Mouse (Mus musculus) liver, embryonic 16.5 days (tissue): Measurements from ENCODE around the gene Slc35a3. TPM values are rescaled to one million over a fixed set of nuclear protein-coding genes. Genes with fewer than 3 reads are reported as not detected.

ENCODE experiments used
- ATAC-seq: fragments of 200-750 bp; cut with Nextera tagmentation; 2 replicates; pipeline ENCODE4 v1.8.0; 2017; ENCODE audit warnings: low read depth, mild to moderate bottlenecking, moderate number of reproducible peaks, moderate library complexity
- H3K27ac ChIP-seq: fragments of 300-500 bp; sonication (generic); 2 replicates; pipeline ENCODE4 v1.5.1; 2014; ENCODE audit warnings: mild to moderate bottlenecking, low read length
- H3K27me3 ChIP-seq: fragments of 300-500 bp; sonication (generic); 2 replicates; pipeline ENCODE4 v1.6.1; 2014; ENCODE audit warnings: low read depth, low read length, mixed read lengths; ENCODE audit not compliant: control insufficient read depth, insufficient read depth
- H3K36me3 ChIP-seq: fragments of 300-500 bp; sonication (generic); 2 replicates; pipeline ENCODE4 v1.6.1; 2014; ENCODE audit warnings: mild to moderate bottlenecking; ENCODE audit not compliant: control insufficient read depth, insufficient read depth
- H3K4me1 ChIP-seq: fragments of 300-500 bp; sonication (generic); 2 replicates; pipeline ENCODE4 v1.6.1; 2014; ENCODE audit warnings: low read depth, low read length, mixed read lengths; ENCODE audit not compliant: control insufficient read depth
- H3K4me2 ChIP-seq: fragments of 300-500 bp; sonication (generic); 2 replicates; pipeline ENCODE4 v1.6.1; 2014; ENCODE audit warnings: low read depth, low read length, mixed read lengths
- H3K4me3 ChIP-seq: fragments of 300-500 bp; sonication (generic); 2 replicates; pipeline ENCODE4 v1.5.1; 2014; ENCODE audit warnings: low read depth, mild to moderate bottlenecking, low read length
- H3K9ac ChIP-seq: fragments of 300-500 bp; sonication (generic); 2 replicates; pipeline ENCODE4 v1.6.1; 2014; ENCODE audit warnings: low read depth, low read length
- H3K9me3 ChIP-seq: fragments of 300-500 bp; sonication (generic); replicated peaks from 2 replicates; pipeline ENCODE4 v1.6.1; 2016; ENCODE audit warnings: low read length; ENCODE audit not compliant: control insufficient read depth
- WGBS: fragments of 180-500 bp; shearing (Covaris S2); extraction: QIAGEN DNeasy Blood & Tissue Kit; methylation state at CpG from one replicate; pipeline ENCODE4 v1.1.7; 2014; ENCODE audit not compliant: insufficient replicate concordance; 5-methylcytosine and 5-hydroxymethylcytosine counted together
- polyA plus RNA-seq: library from polyadenylated mRNA; unstranded; fragments of >200 nt; fragmentation: Nextera tagmentation; extraction: Ambion mirVana; gene quantifications from 2 replicates; pipeline ENCODE4 v1.2.1, GENCODE M21; 2015

The Slc35a3 gene
- polyA plus RNA-seq, 1 experiment from 2014 or later = 7.0 TPM

DNA sequence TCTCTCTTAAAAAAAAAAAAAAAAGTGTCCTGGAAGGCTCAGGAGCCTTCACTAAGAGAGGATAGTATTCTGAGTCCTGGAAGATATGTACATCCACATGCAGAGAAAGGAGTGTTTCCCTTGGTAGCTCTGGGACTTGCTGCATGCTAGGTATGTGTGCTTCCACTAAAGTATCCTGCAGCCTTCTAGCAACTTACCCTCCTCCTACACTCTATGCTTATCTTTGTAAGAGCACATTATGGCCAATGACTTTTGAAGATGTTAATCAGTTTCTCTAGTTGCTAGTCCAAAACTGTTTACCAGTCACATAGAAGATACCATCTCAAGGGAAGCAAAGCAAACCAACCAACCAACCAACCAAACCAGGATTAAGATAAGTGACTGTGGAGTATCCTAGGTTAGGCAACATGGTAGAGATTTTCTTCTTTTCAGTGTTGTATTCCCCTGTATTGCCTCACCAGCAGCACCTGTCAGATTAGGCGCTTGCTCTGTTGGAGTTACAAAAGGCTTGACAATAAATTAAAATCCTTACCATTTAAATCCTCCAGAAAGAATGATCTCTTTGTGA, 6.9 kb downstream of the Slc35a3 start:
- no peak overlapping the region for H3K27ac ChIP-seq

DNA sequence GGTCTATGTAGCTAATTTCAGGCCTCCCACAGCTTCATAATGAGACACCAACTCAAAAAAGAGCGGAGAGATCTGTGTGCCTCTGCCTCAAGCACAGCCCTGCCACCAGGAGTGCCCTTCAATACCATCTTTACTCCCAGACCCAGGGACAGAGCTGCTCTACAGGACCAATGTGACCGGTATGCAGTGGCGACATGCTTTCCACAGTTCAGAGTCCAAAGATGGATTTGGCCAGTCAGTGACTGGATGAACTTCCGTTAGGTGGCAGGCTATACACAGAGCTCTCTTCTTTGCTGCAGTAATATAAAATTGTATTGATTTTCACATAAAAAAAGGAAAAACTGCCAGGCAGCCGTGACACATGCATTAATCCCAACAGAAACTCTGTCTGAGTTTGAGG, 8.8 kb downstream of the Slc35a3 start:
- Histone ChIP-seq H3K9ac (no peak overlapping the region), H3K4me3 (no peak overlapping the region), H3K27ac (no peak overlapping the region), H3K4me2 (no peak overlapping the region), H3K27me3 (no peaks in the 10 kb centered on the region), H3K36me3 (no peaks in the 10 kb centered on the region; the same call in 1 of the 2 replicates), H3K4me1 (peaks cover 8% of the 10 kb centered on the region), H3K9me3 (no peaks in the 10 kb centered on the region)
- 76% methylated on average over 5 of the region's 5 CpGs for WGBS
- ATAC-seq = peak; percentile 61

More for the DNA sequence above, 6.9 kb downstream of the Slc35a3 start:
- Histone ChIP-seq H3K4me3 (no peak overlapping the region), H3K4me2 (no peak overlapping the region), H3K27me3 (no peaks in the 10 kb centered on the region), H3K4me1 (peaks cover 13% of the 10 kb centered on the region), H3K9me3 (no peaks in the 10 kb centered on the region), H3K36me3 (no peaks in the 10 kb centered on the region), H3K9ac (no peak overlapping the region)
- WGBS = 75% methylated on average over 1 of the region's 1 CpGs
- peak; percentile 71 for ATAC-seq

DNA sequence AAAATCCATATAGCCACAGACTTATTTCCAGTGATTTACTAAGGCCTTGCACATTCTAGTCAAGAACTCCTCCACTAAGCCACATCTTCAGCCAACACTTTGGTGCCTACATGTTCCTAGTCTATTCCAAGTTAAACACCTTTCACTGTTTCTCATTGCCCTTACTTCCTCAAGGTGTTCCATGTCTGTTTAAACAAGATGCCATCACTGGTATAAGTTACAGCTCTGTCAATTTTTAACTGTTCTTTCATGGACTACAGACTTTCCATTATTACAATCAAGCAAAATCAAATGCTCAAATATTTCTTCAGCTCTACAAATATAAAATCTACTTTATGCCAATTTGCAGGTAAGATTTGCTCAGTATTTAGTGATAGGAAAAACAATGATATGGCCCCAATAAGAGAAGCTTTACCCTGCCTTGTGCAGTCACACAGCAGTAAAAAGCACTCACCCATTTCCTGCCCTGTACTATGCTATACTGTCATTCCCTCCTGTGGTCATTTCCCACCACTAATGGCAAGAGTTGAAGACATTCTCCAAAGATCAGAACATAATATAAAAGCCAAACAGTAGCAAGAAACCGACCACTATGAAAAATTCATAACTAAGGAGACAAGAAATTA, 9.9 kb downstream of the Slc35a3 start:
- Histone ChIP-seq H3K4me3 (no peak overlapping the region), H3K4me1 (peaks cover 8% of the 10 kb centered on the region), H3K9ac (no peak overlapping the region), H3K27ac (no peak overlapping the region), H3K4me2 (no peak overlapping the region), H3K36me3 (no peaks in the 10 kb centered on the region; the same call in 1 of the 2 replicates), H3K9me3 (no peaks in the 10 kb centered on the region), H3K27me3 (no peaks in the 10 kb centered on the region)
- 72% methylated on average over 1 of the region's 1 CpGs for WGBS
- ATAC-seq = no peak

DNA sequence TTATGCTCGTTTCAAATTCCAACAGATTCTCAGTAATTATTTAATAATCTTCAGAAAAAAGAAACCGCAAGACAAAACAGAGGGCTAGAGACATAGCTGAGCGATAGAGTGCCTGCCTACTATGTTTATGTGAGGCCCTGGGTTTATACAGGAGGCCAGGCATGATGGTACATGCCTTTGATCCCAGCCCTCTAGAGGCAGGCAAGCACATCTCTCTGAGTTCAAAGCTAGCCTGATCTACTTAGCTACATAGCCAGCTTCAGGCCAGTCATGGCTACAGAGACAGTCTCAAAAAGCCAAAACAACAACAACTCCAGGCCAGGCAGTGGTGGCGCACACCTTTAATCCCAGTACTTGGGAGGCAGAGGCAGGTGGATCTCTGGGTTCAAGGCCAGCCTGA, 11.0 kb downstream of the Slc35a3 start:
- ATAC-seq = no peak
- H3K9ac ChIP-seq = no peak overlapping the region
- 90% methylated on average over 4 of the region's 4 CpGs for WGBS
- no peak overlapping the region for H3K27ac ChIP-seq
- no peak overlapping the region for H3K4me2 ChIP-seq
- H3K36me3 ChIP-seq = no peaks in the 10 kb centered on the region; the same call in 1 of the 2 replicates
- no peak overlapping the region for H3K4me3 ChIP-seq
- H3K9me3 ChIP-seq = no peaks in the 10 kb centered on the region
- no peaks in the 10 kb centered on the region for H3K27me3 ChIP-seq
- H3K4me1 ChIP-seq = peaks cover 9% of the 10 kb centered on the region

DNA sequence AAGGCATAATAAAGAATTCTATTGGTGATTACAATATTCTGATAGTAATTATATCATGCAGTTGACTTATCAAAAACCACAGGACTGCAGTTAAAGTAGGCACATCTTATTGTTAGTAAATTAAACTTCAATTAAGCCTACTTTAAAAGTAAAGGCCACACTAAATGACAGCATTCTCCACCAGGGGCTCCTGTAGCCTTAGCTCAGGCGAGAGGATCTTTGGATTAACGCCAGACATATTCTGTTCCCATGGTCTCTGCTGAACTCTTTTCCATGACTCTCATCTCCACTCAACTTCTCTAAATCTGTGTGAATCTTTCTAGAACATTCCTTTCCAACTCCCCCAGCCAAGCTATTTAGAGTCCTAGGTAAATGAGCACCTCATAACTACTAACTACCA, 13.8 kb downstream of the Slc35a3 start:
- Histone ChIP-seq H3K4me1 (peaks cover 21% of the 10 kb centered on the region), H3K27ac (no peak overlapping the region), H3K9me3 (no peaks in the 10 kb centered on the region), H3K27me3 (no peaks in the 10 kb centered on the region), H3K4me3 (no peak overlapping the region), H3K36me3 (no peaks in the 10 kb centered on the region; the same call in 1 of the 2 replicates), H3K9ac (no peak overlapping the region), H3K4me2 (no peak overlapping the region)
- 74% methylated on average over 2 of the region's 2 CpGs for WGBS
- ATAC-seq = no peak

DNA sequence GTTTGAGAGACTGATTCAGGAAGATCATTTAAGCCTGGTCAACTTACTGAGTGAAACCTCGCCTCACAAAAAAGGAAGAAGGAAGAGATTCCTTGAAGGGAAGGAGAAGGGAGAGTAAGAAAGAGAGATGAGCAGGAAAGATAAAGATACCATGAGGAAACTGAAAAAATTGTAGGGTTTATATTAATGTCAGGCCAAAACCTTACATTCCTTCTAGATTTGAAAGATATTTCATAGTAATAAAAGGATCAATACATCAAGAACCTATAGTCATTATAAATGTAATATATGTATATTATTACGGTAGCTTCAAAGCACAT, 17.0 kb downstream of the Slc35a3 start:
- Histone ChIP-seq H3K27me3 (no peaks in the 10 kb centered on the region), H3K4me1 (peaks cover 26% of the 10 kb centered on the region), H3K36me3 (no peaks in the 10 kb centered on the region; the same call in 1 of the 2 replicates), H3K4me2 (peak overlapping the region; percentile 57), H3K9me3 (no peaks in the 10 kb centered on the region), H3K9ac (peak overlapping the region; percentile 58), H3K27ac (peak overlapping the region; percentile 92), H3K4me3 (no peak overlapping the region)
- WGBS = 57% methylated on average over 2 of the region's 2 CpGs
- ATAC-seq = no peak

DNA sequence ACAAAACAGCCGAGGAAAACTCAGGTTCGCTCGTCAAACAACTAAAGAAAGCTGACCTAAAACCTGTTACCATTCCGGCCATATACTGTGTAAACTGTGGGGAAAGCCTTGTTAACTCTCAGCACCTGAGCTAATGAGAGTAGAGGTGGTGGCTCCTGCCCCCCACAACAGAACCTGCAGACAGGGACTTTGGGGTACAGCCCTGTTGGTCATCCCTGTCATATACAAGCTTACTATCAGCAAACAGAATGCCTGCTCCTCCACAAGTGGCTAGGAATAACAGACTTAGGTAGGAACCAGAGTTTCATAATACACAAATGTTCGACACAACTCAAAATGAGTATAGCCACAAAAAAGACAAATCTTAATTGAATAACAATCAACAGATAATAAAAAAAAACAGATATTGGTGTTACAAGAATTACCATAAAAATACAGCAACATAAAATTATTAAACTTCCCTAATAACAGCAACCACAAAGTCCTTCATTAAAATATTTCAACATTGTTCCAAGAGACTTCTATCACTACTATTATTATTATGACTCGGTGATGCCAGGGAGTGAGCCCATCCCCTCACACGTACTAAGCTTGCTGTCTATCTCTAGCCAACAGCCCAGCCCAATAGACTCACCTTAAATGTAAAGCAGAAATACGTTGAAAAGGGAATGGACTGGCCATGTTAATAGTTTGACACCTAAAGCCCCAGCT, 17.5 kb downstream of the Slc35a3 start:
- peak; percentile 76 for ATAC-seq
- Histone ChIP-seq H3K27me3 (no peaks in the 10 kb centered on the region), H3K9me3 (no peaks in the 10 kb centered on the region), H3K4me3 (peak overlapping the region; percentile 24), H3K36me3 (no peaks in the 10 kb centered on the region; the same call in 1 of the 2 replicates), H3K4me1 (peaks cover 26% of the 10 kb centered on the region), H3K27ac (peak overlapping the region; percentile 92), H3K9ac (peak overlapping the region; percentile 58), H3K4me2 (peak overlapping the region; percentile 59)
- 38% methylated on average over 8 of the region's 8 CpGs for whole genome bisulfite sequencing

DNA sequence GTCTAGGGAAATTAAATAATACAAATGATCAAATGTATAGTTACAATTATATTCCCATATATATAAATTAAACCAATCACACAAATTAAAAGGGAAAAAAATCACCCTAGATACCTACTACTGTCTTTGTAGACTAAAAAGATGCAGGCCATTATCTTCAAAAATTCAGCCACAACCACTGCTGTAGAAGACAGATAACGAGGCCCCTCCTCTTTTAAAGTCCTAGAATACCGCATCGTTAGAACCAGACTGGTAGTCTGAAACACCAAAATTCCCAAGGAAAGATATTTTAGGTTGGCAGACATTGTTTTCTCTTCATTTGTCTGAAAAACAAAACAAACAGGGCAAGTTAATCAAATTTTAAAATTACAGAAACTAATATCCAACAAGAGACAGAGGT, 18.3 kb downstream of the Slc35a3 start:
- Histone ChIP-seq H3K27me3 (no peaks in the 10 kb centered on the region), H3K4me2 (peak overlapping the region; percentile 59), H3K4me1 (peaks cover 26% of the 10 kb centered on the region), H3K9me3 (no peaks in the 10 kb centered on the region), H3K27ac (peak overlapping the region; percentile 92), H3K4me3 (peak overlapping the region; percentile 24), H3K9ac (peak overlapping the region; percentile 57), H3K36me3 (no peaks in the 10 kb centered on the region; the same call in 1 of the 2 replicates)
- WGBS = 42% methylated on average over 3 of the region's 3 CpGs
- peak; percentile 88 for ATAC-seq

DNA sequence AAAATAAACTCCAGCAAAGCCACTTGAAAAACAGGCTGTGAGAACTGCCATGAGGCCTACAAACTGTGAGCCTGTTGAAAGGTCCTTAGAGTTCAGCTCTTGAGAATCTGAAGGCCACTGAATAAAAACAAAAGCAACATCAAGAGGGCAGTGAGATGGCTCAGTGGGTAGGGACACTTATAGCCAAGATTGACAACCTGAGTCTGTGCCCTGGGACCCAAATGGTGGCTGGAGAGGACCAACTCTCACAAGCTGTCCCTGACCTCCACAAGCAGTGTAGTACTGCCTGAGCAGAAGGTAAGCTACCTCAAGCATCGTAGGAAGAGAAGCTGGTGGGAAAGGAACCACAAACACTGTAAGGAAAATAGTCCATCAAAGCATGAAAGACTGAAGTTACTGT, 31.5 kb downstream of the Slc35a3 start, which contains the start of gene Gm43191:
Gm43191 (minus strand) TSS at position 101 of the 400 bp plus-strand sequence.
- Histone ChIP-seq H3K4me1 (no peaks in the 10 kb centered on the region), H3K27ac (no peak within 1 kb of the TSS), H3K4me2 (no peak within 1 kb of the TSS), H3K9me3 (no peaks in the 10 kb centered on the region), H3K9ac (no peak within 1 kb of the TSS), H3K27me3 (no peaks in the 10 kb centered on the region), H3K36me3 (peaks cover 2% of the 10 kb centered on the region; the same call in 1 of the 2 replicates), H3K4me3 (no peak within 1 kb of the TSS)
- ATAC-seq = no peak
- 81% methylated on average over 1 of the region's 1 CpGs for WGBS
